Mouse (Mus musculus): ENCODE results near the gene Tcp1.
"Not testable (repeated sequence)": the region's sequence is repeated elsewhere in the genome, so short reads cannot be mapped to it uniquely, and the experiment has no call there.

Gene Tcp1

GRCm38 (mm10) chr17:12915881-12916583 is 531 bp downstream of the Tcp1 start, which contains the start of gene Mrpl18:
Gene Mrpl18 (minus strand): TSS chr17:12916345.
- peak; percentile 99 to 100 for DNase-seq

GRCm38 (mm10) chr17:12916588-12917380 is 1.3 kb downstream of the Tcp1 start:
- no peak for DNase-seq

GRCm38 (mm10) chr17:12921073-12921472 is 5.6 kb downstream of the Tcp1 start:
- DNase-seq = no peak

DNA sequence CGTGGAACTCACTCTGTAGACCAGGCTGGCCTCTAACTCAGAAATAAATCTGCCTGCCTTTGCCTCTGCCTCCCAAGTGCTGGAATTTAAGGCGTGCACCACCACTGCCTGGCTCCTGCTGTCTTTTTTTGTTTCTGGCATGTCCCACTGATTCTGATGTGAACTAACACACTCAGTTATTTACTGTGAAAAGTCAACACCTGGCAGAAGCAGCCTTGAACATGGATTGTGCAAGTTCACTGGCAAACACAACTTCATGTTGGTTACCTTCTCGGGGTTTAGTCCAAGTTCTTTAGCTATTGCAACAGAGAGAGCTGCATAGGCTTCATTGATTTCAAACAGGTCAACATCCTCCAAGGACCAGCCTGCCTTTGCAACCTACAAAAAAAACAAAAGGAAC is 9.5 kb downstream of the Tcp1 start:
- no peak for DNase-seq

DNA sequence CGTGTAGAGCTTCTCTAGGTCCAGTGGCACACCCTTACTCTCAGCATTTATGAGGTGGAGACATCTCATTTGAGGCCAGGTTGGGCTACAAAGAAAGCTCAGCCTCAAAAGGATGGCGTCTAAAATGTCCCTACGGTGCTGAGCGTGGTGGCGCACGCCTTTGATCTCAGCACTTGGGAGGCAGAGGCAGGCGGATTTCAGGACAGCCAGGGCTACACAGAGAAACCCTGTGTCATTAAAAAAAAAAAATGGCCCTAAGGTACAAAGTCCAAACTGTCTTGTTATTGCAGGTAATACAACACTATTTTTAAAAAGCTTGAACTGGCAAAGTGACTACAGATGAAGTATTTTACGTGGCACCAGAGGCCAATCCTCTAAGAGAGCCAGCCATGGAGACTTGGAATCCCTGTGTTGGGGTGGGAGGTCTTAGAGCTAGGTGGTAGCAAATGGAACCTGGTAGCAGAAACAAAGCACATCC is 10.2 kb downstream of the Tcp1 start:
- DNase-seq = no peak

GRCm38 (mm10) chr17:12931576-12931975 is 16.1 kb downstream of the Tcp1 start:
- DNase-seq = not testable (repeated sequence)

GRCm38 (mm10) chr17:12935719-12936118 is 20.2 kb downstream of the Tcp1 start:
- peak; percentile 32 to 77 for DNase-seq

DNA sequence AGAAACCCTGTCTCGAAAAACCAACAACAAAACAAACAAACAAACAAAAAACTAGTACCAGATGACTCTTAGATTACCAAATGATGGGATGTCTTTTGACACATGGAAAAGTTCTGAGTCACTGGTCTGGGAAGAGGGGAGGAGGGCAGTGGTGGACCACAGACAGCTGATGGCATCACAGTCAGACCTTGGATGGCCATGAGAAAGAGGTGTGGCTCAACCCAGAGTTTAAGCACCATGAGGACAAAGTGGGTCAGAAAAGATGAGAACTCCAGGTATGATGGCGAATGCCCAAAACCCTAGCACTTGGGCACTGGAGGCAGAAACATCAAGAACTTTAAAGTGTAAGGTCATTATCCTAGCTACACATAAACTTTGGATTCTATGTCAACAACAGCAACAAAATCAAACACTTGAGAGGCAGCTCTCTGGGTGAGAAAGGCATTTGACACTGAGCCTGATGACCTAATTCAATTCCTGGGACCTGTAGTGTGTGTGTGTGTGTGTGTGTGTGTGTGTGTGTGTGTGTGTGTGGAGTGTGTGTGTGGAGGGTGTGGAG is 22.0 kb downstream of the Tcp1 start:
- DNase-seq = no peak

DNA sequence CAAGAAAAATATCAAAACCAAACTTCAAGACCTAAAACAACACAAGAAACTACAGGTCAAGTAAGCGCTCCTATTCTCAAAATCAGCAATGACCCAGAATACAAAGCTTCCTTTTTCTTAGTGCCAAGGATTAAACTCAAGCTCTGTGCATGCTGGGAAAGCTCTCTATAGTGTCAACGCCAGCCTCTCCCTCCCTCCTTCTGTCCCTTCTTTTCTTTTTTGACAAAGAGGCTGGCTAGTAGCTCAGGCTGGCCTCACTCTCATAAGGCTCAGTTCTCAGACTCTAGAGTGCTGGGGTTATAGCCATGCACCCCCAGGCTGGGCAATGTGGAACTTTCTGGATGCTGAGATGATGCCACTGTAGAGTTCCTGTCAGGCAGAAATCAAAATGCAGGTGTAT is 22.6 kb downstream of the Tcp1 start:
- DNase-seq = no peak

DNA sequence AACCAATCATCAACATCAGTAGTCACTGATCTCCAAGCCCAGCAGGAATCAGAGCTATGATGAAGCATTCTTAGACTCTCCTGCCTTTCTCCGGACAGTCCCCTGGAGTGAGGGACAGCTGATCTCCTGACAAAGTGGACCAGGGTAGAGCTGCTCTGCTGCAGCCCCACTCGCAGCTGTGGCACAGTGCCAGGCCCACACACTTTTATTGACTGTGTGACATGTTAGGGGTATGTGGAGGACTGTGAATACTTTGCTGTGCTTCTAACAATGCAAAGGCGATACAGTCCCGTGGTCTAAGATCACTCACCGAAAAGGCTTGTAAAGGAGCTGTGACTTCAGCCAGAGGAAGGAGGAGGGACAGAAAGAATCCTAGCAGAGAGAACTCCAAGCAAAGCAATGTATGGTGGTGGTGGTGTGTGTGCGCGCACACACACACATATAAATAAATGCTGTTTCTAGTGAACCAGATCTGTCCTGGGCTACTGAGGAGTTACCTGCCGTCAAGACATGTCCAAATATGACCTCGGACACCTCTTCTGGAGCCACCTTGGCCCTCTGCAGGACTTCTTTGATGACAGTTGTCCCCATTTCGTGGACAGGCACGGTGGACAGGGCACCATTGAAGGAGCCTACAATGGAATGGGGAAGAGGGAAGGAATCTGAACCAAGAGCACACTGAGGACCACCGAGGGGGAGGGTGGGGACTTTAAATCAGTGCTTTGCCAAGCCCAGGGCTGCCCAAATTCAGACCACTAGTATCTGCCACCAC is 24.1 kb downstream of the Tcp1 start:
- DNase-seq = not testable (repeated sequence)

GRCm38 (mm10) chr17:12940151-12940805 is 24.8 kb downstream of the Tcp1 start, which contains the start of gene Acat3:
Gene Acat3 (minus strand): TSS chr17:12940600.
- peak; percentile 26 to 40 for DNase-seq

GRCm38 (mm10) chr17:12941543-12942260 is 26.2 kb downstream of the Tcp1 start:
- no peak for DNase-seq

DNA sequence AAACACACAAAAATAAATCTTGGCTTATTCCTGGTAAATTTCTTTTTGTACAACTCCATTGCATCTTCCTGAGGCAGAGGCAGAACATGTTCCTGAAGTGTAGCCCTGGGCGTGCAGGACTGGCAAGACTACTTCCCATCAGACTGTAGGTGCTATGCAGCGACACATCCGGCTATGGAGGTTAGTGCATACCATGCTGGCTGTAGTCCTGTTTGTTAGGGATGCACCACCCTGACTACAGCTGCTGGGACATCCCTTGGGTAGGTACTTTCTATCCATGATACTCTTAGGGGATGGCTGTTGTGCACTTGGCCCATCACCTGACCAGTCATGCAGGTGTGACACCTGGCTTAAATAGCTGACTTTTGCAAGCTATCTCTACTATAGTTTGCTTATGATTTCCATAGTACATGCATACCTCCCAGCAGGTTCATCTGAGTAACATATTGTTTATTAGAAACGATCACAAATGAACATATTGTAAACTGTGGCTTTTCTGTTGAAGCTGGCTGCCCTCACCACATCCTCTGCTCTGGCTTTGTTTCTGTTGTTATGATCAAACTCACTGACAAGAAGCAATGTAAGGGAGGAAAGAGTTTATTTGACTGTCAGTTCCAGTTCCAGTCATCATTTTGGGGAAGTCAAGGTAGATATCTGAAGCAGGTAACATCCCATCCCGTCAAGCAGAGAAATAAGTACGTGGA is 27.1 kb downstream of the Tcp1 start:
- no peak for DNase-seq

- no peak for DNase-seq
Measured at GRCm38 (mm10) chr17:12949669-12950068, 34.2 kb downstream of the Tcp1 start.

DNA sequence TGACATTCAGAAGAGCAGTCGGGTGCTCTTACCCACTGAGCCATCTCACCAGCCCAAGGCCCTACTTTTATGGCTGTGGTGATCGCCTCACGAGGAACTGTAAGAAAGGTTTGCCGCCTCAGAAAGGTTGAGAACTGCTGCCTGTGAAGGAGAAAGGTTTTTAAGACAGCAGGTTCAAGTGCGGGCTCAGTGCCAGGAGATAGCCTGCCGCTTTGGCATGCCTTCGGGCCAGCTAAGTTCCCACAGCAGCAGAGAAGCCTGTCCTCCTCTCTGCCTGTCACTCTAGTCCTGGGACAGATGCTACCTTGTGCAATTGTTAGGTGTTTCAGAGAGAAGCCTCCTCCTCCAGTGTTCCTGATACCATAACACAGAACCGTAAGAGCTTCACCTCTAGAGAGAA is 41.2 kb downstream of the Tcp1 start:
- peak in 1 of 2 experiments; percentile 48 for DNase-seq

GRCm38 (mm10) chr17:12959377-12959776 is 43.9 kb downstream of the Tcp1 start:
- not testable (repeated sequence) for DNase-seq

- DNase-seq = peak; percentile 94 to 96
Measured at GRCm38 (mm10) chr17:12960331-12960873, 44.9 kb downstream of the Tcp1 start, which contains the start of gene Acat2. Gene Acat2 (minus strand): TSS chr17:12960747.

DNA sequence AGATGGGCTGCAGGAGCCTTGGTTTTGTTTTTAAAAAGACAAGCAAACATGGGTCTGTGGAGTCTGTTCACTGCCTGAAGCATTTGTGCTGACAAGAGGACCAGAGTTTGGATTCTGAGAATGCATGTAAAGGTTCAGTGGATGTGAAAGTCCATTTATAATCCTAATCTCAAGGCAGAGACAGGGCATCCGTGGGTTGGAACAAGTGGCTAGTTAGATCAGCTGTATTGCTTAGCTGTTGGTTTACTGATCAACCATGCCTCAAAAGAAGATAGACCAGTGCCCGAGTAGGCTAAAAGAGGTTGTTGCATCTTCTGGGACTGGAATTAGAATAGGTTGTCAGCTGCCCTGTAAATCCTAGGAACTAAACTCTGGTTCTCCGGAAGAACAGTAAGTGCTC is 48.0 kb downstream of the Tcp1 start:
- DNase-seq = peak; percentile 50 to 60

DNA sequence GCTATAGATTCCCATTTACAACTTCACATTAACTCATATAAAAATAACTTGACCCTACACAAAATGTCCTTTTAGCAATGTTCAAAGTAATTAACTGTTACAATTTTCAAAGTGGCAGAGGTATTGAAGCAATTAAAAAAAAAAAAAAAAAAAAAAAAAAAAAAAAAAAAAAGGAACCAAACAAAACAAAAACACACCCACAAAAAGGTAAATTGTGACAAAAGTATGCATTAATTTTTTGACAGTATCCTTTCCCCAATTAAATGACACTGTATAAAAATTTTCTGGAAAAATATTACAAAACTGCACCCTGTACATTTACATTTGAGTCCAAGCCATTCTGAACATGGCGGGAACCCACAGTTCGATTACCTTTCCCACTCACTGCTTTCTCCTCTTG is 51.7 kb downstream of the Tcp1 start:
- no peak for DNase-seq

DNA sequence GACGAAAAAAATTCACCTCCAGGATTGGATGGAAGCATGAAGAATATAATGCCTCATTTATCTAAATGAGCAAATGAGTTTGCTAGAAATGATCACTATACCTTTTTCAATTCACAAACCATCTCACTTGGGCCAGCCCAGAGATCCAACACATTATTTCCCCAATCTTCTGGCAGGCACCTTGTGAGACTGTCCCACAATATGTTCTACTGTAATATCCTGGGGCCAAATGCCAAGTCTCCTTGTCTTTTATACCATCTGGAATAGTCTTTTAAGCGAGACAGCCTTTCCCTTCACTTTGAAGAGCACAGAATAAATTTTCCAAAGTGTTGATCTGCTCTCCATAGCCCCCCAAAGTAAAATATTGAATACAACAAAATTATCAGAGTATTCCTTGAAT is 58.4 kb downstream of the Tcp1 start:
- DNase-seq = no peak

Data from kidney, adult 8-10 months (tissue).